Mouse (Mus musculus) thymus, postnatal 0 days (tissue): ENCODE results near the gene Afap1l2. TPM values are rescaled to one million over a fixed set of nuclear protein-coding genes. Genes with fewer than 3 reads are reported as not detected.

Source experiments
- DNase-seq: peaks from one replicate; pipeline ENCODE4 v3.0.0-alpha.2; 2015; ENCODE audit warnings: low spot score
- polyA plus RNA-seq: library from polyadenylated mRNA; unstranded; fragments of >200 nt; fragmentation: Nextera tagmentation; extraction: Ambion mirVana; gene quantifications from 2 replicates; pipeline ENCODE4 v1.2.1, GENCODE M21; 2015

Gene Afap1l2
- polyA plus RNA-seq, 1 experiment from 2014 or later, result 7.0 TPM

- DNase-seq, result no peak
These were observed 115.4 kb downstream of the Afap1l2 start for GRCm38 (mm10) chr19:56892586-56892985.

GRCm38 (mm10) chr19:56891438-56891837 lies 116.6 kb downstream of the Afap1l2 start:
- no peak for DNase-seq

- no peak for DNase-seq
These were observed 119.4 kb downstream of the Afap1l2 start for GRCm38 (mm10) chr19:56888654-56889053.

GRCm38 (mm10) chr19:56887879-56888278 lies 120.1 kb downstream of the Afap1l2 start:
- DNase-seq, result no peak

GRCm38 (mm10) chr19:56877364-56877763 lies 130.7 kb downstream of the Afap1l2 start:
- DNase-seq, result no peak

GRCm38 (mm10) chr19:56874601-56875315 lies 133.3 kb downstream of the Afap1l2 start:
- no peak for DNase-seq

GRCm38 (mm10) chr19:56873816-56874600 lies 134.0 kb downstream of the Afap1l2 start, which contains the start of gene Vwa2:
TSS of gene Vwa2 (plus strand) at chr19:56874249.
- DNase-seq, result peak; percentile 7

GRCm38 (mm10) chr19:56867701-56868100 lies 140.3 kb downstream of the Afap1l2 start:
- no peak for DNase-seq

Other genes starting within 250 kb of the Afap1l2 start
- gene Ccdc186, start 186.0 kb downstream of the Afap1l2 start, polyA plus RNA-seq, result 13.7 and 14.5 TPM in 2 replicates
- 0.06 and 0.12 TPM in 2 replicates for gene Tdrd1, start 182.0 kb downstream of the Afap1l2 start, polyA plus RNA-seq
- 0.67 and 0.73 TPM in 2 replicates for gene Vwa2, start 134.0 kb downstream of the Afap1l2 start, polyA plus RNA-seq